Mouse (Mus musculus) adrenal gland, adult 2 months (tissue): ENCODE measurements around the gene AL607142.1. TPM values are rescaled to one million over a fixed set of nuclear protein-coding genes. Genes with fewer than 3 reads are reported as not detected.
A peak's percentile ranks its signal among the peaks of the same experiment; 100 is the strongest.

ENCODE experiments used
- DNase-seq: peaks from one replicate; pipeline ENCODE4 v3.0.0; 2021
- polyA plus RNA-seq: library from polyadenylated mRNA; depleted of rRNA; stranded (reverse); fragments of >200 nt; gene quantifications from 2 replicates; pipeline ENCODE4 v1.2.3, GENCODE M21; 2012
- total RNA-seq, 2 experiments: library from RNA; stranded (reverse); gene quantifications; 2 replicates each; pipeline ENCODE4 v1.2.3; 2021

AL607142.1 gene
- total and polyA plus RNA-seq, 3 experiments: not detected

- no peak for DNase-seq
Measured at GRCm38 (mm10) chr4:120056451-120056850, 8.3 kb upstream of the AL607142.1 start.

GRCm38 (mm10) chr4:120057529-120057928 lies 7.3 kb upstream of the AL607142.1 start:
- DNase-seq: no peak

- no peak for DNase-seq
Measured at GRCm38 (mm10) chr4:120058157-120058556, 6.6 kb upstream of the AL607142.1 start.

- DNase-seq: no peak
Measured at GRCm38 (mm10) chr4:120058794-120059193, 6.0 kb upstream of the AL607142.1 start.

- no peak for DNase-seq
Measured at GRCm38 (mm10) chr4:120061727-120062126, 3.1 kb upstream of the AL607142.1 start.

GRCm38 (mm10) chr4:120062198-120062597 lies 2.6 kb upstream of the AL607142.1 start:
- no peak for DNase-seq

GRCm38 (mm10) chr4:120062754-120063153 lies 2.0 kb upstream of the AL607142.1 start:
- DNase-seq: no peak

GRCm38 (mm10) chr4:120063353-120064124 lies 1.3 kb upstream of the AL607142.1 start:
- no peak for DNase-seq

GRCm38 (mm10) chr4:120066841-120067591 lies 2.2 kb downstream of the AL607142.1 start:
- DNase-seq: peak; percentile 36

GRCm38 (mm10) chr4:120067592-120068235 lies 2.9 kb downstream of the AL607142.1 start:
- DNase-seq: peak; percentile 24

GRCm38 (mm10) chr4:120068883-120069581 lies 4.2 kb downstream of the AL607142.1 start:
- no peak for DNase-seq

- no peak for DNase-seq
Measured at GRCm38 (mm10) chr4:120069582-120069980, 4.8 kb downstream of the AL607142.1 start.

- DNase-seq: no peak
Measured at GRCm38 (mm10) chr4:120071411-120071810, 6.6 kb downstream of the AL607142.1 start.

- peak; percentile 25 for DNase-seq
Measured at GRCm38 (mm10) chr4:120071842-120072507, 7.2 kb downstream of the AL607142.1 start.

- no peak for DNase-seq
Measured at GRCm38 (mm10) chr4:120074061-120074460, 9.3 kb downstream of the AL607142.1 start.

- DNase-seq: no peak
Measured at GRCm38 (mm10) chr4:120077322-120077721, 12.5 kb downstream of the AL607142.1 start.

GRCm38 (mm10) chr4:120082527-120082926 lies 17.7 kb downstream of the AL607142.1 start:
- no peak for DNase-seq

- no peak for DNase-seq
Measured at GRCm38 (mm10) chr4:120083700-120084099, 18.9 kb downstream of the AL607142.1 start.

- DNase-seq: no peak
Measured at GRCm38 (mm10) chr4:120089536-120089935, 24.7 kb downstream of the AL607142.1 start.

- no peak for DNase-seq
Measured at GRCm38 (mm10) chr4:120091997-120092783, 27.4 kb downstream of the AL607142.1 start.

GRCm38 (mm10) chr4:120096935-120097334 lies 32.1 kb downstream of the AL607142.1 start:
- DNase-seq: no peak
